Comparison of ENCODE assay signal across 25 mouse cellular contexts in genomic region chr2:131152166-131152730, GRCm38 (mm10). TPM values are rescaled to one million over a fixed set of nuclear protein-coding genes. Genes with fewer than 3 reads are reported as not detected.
DNase-seq lines count a peak whose midpoint lies in the region; ATAC-seq and TF ChIP-seq lines count a peak whose summit lies in the region.
"Had no signal": no experiment of that assay in that cellular context is flagged by ENCODE, and none has a peak within 500 bp of the region (broad histone marks: within the 10 kb centered on the region; RNA-seq: fewer than 3 reads in every experiment).

No protein-coding gene starts in this region.

- TF ChIP-seq RAD21 in MEL (IDR thresholded peaks at IDR 0.05; ENCODE audit: low read depth, low read length): no peak

- no peak overlapping the region for H3K27ac ChIP-seq in heart, embryonic 11.5 days (ENCODE audit: low read depth, low read length)
- no peak overlapping the region for H3K27ac ChIP-seq in MEL (ENCODE audit: control insufficient read depth, low read depth, low read length)
- H3K27ac ChIP-seq in liver, postnatal 0 days (ENCODE audit: low read depth): peak overlapping the region; percentile 41
- no peak overlapping the region for H3K27ac ChIP-seq in midbrain, embryonic 15.5 days
- H3K27ac ChIP-seq: gastrocnemius, adult 2 months; midbrain, embryonic 13.5 days had no signal

- peaks cover 12% of the 10 kb centered on the region; the same call in 1 of the 2 replicates for H3K36me3 ChIP-seq in heart, embryonic 11.5 days (ENCODE audit: control insufficient read depth, insufficient read depth, low read length)
- H3K36me3 ChIP-seq in MEL (ENCODE audit: control insufficient read depth in 1 of 2, insufficient read depth in 2 of 2, low read length in 2 of 2): no peaks in the 10 kb centered on the region; a peak in 2 of 4 replicates
- peaks cover 100% of the 10 kb centered on the region for H3K36me3 ChIP-seq in erythroblast, embryonic 14.5 days (ENCODE audit: control insufficient read depth)
- H3K36me3 ChIP-seq in liver, postnatal 0 days (replicated peaks; ENCODE audit: insufficient read depth, low read length): peaks cover 48% of the 10 kb centered on the region
- peaks cover 15% of the 10 kb centered on the region for H3K36me3 ChIP-seq in midbrain, embryonic 15.5 days (replicated peaks)

- H3K4me2 ChIP-seq in heart, embryonic 11.5 days: no peak overlapping the region
- H3K4me2 ChIP-seq in liver, postnatal 0 days (ENCODE audit: low read depth, low read length): no peak overlapping the region
- H3K4me2 ChIP-seq in midbrain, embryonic 15.5 days: no peak overlapping the region
- H3K4me2 ChIP-seq: midbrain, embryonic 13.5 days had no signal

- TF ChIP-seq EP300 in MEL (IDR thresholded peaks at IDR 0.05; ENCODE audit: low read depth in 1 of 2, low read length in 2 of 2): peak in 1 of 2 experiments; percentile 25; a peak in 1 of 4 replicates
- peak; percentile 87 for TF ChIP-seq EP300 in liver, postnatal 0 days (IDR thresholded peaks at IDR 0.05; ENCODE audit: low read depth)

- H3K4me3 ChIP-seq in heart, embryonic 11.5 days (ENCODE audit: low read depth, low read length): no peak overlapping the region
- H3K4me3 ChIP-seq in MEL (ENCODE audit: control insufficient read depth in 1 of 2, insufficient read depth in 1 of 2, low read depth in 2 of 2, low read length in 2 of 2): no peak overlapping the region
- peak overlapping the region; percentile 31 for H3K4me3 ChIP-seq in erythroblast, embryonic 14.5 days (replicated peaks)
- H3K4me3 ChIP-seq in liver, postnatal 0 days (ENCODE audit: low read depth, low read length): no peak overlapping the region
- no peak overlapping the region for H3K4me3 ChIP-seq in midbrain, embryonic 15.5 days
- H3K4me3 ChIP-seq: gastrocnemius, adult 2 months; midbrain, embryonic 13.5 days had no signal

- DNase-seq in heart, postnatal 10 days: no peak
- no peak for DNase-seq in MEL (ENCODE audit: low read depth, low spot score)
- DNase-seq in liver, postnatal 0 days: peak; percentile 47
- DNase-seq in kidney, adult 11 months: no peak
- DNase-seq in MN1 (ENCODE audit: low spot score): no peak
- DNase-seq: adrenal gland, adult 8-10 months; cerebellum, adult 9-10 months; embryo, embryonic 11 days; gastrocnemius, adult 2 months; kidney, postnatal 14 days; layer of hippocampus, adult 9-11 months; lung, postnatal 36 days; right cerebral cortex, postnatal 14 days; thymus, adult 18-20 months had no signal

- no peak overlapping the region for H3K9ac ChIP-seq in heart, embryonic 11.5 days (ENCODE audit: low read depth, low read length)
- no peak overlapping the region for H3K9ac ChIP-seq in MEL (ENCODE audit: control insufficient read depth, low read depth, low read length, poor library complexity, severe bottlenecking)
- no peak overlapping the region for H3K9ac ChIP-seq in liver, postnatal 0 days (replicated peaks)
- H3K9ac ChIP-seq in midbrain, embryonic 15.5 days: no peak overlapping the region

- no peak for TF ChIP-seq POLR2A in MEL (IDR thresholded peaks at IDR 0.05; ENCODE audit: control insufficient read depth in 1 of 2, insufficient read depth in 1 of 2, low read depth in 1 of 2, low read length in 2 of 2, poor library complexity in 1 of 2)

- peak; percentile 70 for ATAC-seq in heart, embryonic 11.5 days (replicated peaks; ENCODE audit: insufficient number of reproducible peaks, low FRiP score, low TSS enrichment)
- peak; percentile 94 for ATAC-seq in liver, postnatal 0 days
- ATAC-seq in midbrain, embryonic 15.5 days (replicated peaks): no peak
- ATAC-seq: forebrain, embryonic 16.5 days; midbrain, embryonic 13.5 days had no signal

- no peaks in the 10 kb centered on the region for H3K9me3 ChIP-seq in heart, embryonic 11.5 days (replicated peaks; ENCODE audit: control insufficient read depth, low read length)
- no peaks in the 10 kb centered on the region for H3K9me3 ChIP-seq in MEL (replicated peaks; ENCODE audit: insufficient read depth, low read length)
- H3K9me3 ChIP-seq in erythroblast, embryonic 14.5 days (ENCODE audit: control insufficient read depth, low read length): peaks cover 8% of the 10 kb centered on the region
- H3K9me3 ChIP-seq in liver, postnatal 0 days (ENCODE audit: low read length): no peaks in the 10 kb centered on the region
- no peaks in the 10 kb centered on the region for H3K9me3 ChIP-seq in midbrain, embryonic 15.5 days
- H3K9me3 ChIP-seq: midbrain, embryonic 13.5 days had no signal

- TF ChIP-seq CTCF in MEL (IDR thresholded peaks at IDR 0.05 in 2 of 3, conservative IDR thresholded peaks at IDR 0.05 in 1 of 3; ENCODE audit: control insufficient read depth in 1 of 3, insufficient read depth in 1 of 3, low read depth in 2 of 3, low read length in 3 of 3, poor library complexity in 1 of 3, severe bottlenecking in 1 of 3): no peak
- TF ChIP-seq CTCF in liver, postnatal 0 days (IDR thresholded peaks at IDR 0.05; ENCODE audit: low read depth): no peak

- peaks cover 19% of the 10 kb centered on the region for H3K4me1 ChIP-seq in heart, embryonic 11.5 days (ENCODE audit: control insufficient read depth, insufficient read depth, low read length)
- no peaks in the 10 kb centered on the region for H3K4me1 ChIP-seq in MEL (ENCODE audit: control insufficient read depth in 1 of 2, insufficient read depth in 2 of 2, low read length in 2 of 2)
- peaks cover 80% of the 10 kb centered on the region for H3K4me1 ChIP-seq in erythroblast, embryonic 14.5 days (ENCODE audit: control insufficient read depth)
- H3K4me1 ChIP-seq in liver, postnatal 0 days (ENCODE audit: insufficient read depth): peaks cover 13% of the 10 kb centered on the region
- H3K4me1 ChIP-seq in midbrain, embryonic 15.5 days: peaks cover 6% of the 10 kb centered on the region

- intact Hi-C loops in heart, postnatal 10 days (cut with DNase I): no loop called here

- no peaks in the 10 kb centered on the region for H3K79me2 ChIP-seq in MEL (ENCODE audit: control insufficient read depth, insufficient read depth, low read length, poor library complexity)

- 78% methylated on average over 7 of the region's 7 CpGs for WGBS in heart, embryonic 11.5 days (ENCODE audit: insufficient replicate concordance)
- WGBS in liver, postnatal 0 days (ENCODE audit: insufficient replicate concordance): 71% methylated on average over 7 of the region's 7 CpGs
- 87% methylated on average over 7 of the region's 7 CpGs for WGBS in midbrain, embryonic 15.5 days

- H3K27me3 ChIP-seq in heart, embryonic 11.5 days (ENCODE audit: control insufficient read depth, insufficient read depth, low read length): no peaks in the 10 kb centered on the region
- no peaks in the 10 kb centered on the region for H3K27me3 ChIP-seq in MEL (ENCODE audit: control insufficient read depth in 1 of 2, insufficient read depth in 2 of 2, low read length in 2 of 2)
- H3K27me3 ChIP-seq in erythroblast, embryonic 14.5 days (ENCODE audit: control insufficient read depth): no peaks in the 10 kb centered on the region; the same call in 1 of the 2 replicates
- H3K27me3 ChIP-seq in liver, postnatal 0 days (ENCODE audit: insufficient read depth, low read length): no peaks in the 10 kb centered on the region
- H3K27me3 ChIP-seq in midbrain, embryonic 15.5 days (replicated peaks): no peaks in the 10 kb centered on the region
- H3K27me3 ChIP-seq: CH12.LX; midbrain, embryonic 13.5 days had no signal

RNA-seq across cellular contexts. Expression of gene 1700037H04Rik, which starts 7.6 kb away (rescaled TPM):
- polyA plus RNA-seq in heart, embryonic 11.5 days (2014; fragmentation: Nextera tagmentation; extraction: Ambion mirVana): 83.0 and 83.4 TPM in 2 replicates
- 10 to 100 TPM; 17.9 to 21.2 TPM for total RNA-seq in heart, postnatal 10 days (2021)
- 38.2 and 45.5 TPM in 2 replicates for total RNA-seq in MEL (2012; rRNA removed)
- polyA plus RNA-seq in MEL (2012; ENCODE audit: insufficient read depth in 1 of 2, insufficient read length in 2 of 2, low read depth in 1 of 2, low replicate concordance in 2 of 2, missing spikeins in 1 of 2): 10 to 100 TPM in 1 of 2 experiments, not detected in 1; 72.6 TPM
- polyA plus RNA-seq in erythroblast, embryonic 14.5 days (2012): 219 and 275 TPM in 2 replicates
- 58.1 and 61.6 TPM in 2 replicates for polyA plus RNA-seq in liver, postnatal 0 days (2015; fragmentation: Nextera tagmentation; extraction: Ambion mirVana)
- polyA plus RNA-seq in midbrain, embryonic 15.5 days (2015; fragmentation: Nextera tagmentation; extraction: Ambion mirVana): 71.2 and 81.5 TPM in 2 replicates

RNA-seq across cellular contexts. Expression of gene Gm11037, which starts 19.0 kb away (rescaled TPM):
- polyA plus RNA-seq in heart, embryonic 11.5 days (2014; fragmentation: Nextera tagmentation; extraction: Ambion mirVana): not detected in 2 replicates
- not detected for total RNA-seq in heart, postnatal 10 days (2021)
- not detected in 2 replicates for total RNA-seq in MEL (2012; rRNA removed)
- not detected for polyA plus RNA-seq in MEL (2012; ENCODE audit: insufficient read depth in 1 of 2, insufficient read length in 2 of 2, low read depth in 1 of 2, low replicate concordance in 2 of 2, missing spikeins in 1 of 2)
- not detected in 2 replicates for polyA plus RNA-seq in erythroblast, embryonic 14.5 days (2012)
- polyA plus RNA-seq in liver, postnatal 0 days (2015; fragmentation: Nextera tagmentation; extraction: Ambion mirVana): not detected in 2 replicates
- not detected in 2 replicates for polyA plus RNA-seq in midbrain, embryonic 15.5 days (2015; fragmentation: Nextera tagmentation; extraction: Ambion mirVana)
- total RNA-seq: adrenal gland, adult 8-10 months; CH12.LX; gastrocnemius, adult 2 months; hematopoietic stem cell, adult 5-6 weeks; left cerebral cortex, postnatal 25 days; liver, adult 2 months had no signal
- polyA plus RNA-seq: brain, embryonic 14.5 days; forebrain, embryonic 16.5 days; intestine, embryonic 14.5 days; liver, adult 2 months; midbrain, embryonic 13.5 days had no signal

RNA-seq across cellular contexts. Expression of gene Hspa12b, which starts 25.2 kb away (rescaled TPM):
- polyA plus RNA-seq in heart, embryonic 11.5 days (2014; fragmentation: Nextera tagmentation; extraction: Ambion mirVana): 5.6 and 6.3 TPM in 2 replicates
- 10 to 100 TPM; 44.1 to 52.4 TPM for total RNA-seq in heart, postnatal 10 days (2021)
- total RNA-seq in MEL (2012; rRNA removed): 0.04 and 0.07 TPM in 2 replicates
- 1 to 10 TPM in 1 of 2 experiments, not detected in 1; 1.2 TPM for polyA plus RNA-seq in MEL (2012; ENCODE audit: insufficient read depth in 1 of 2, insufficient read length in 2 of 2, low read depth in 1 of 2, low replicate concordance in 2 of 2, missing spikeins in 1 of 2)
- 0.18 and 0.20 TPM in 2 replicates for polyA plus RNA-seq in erythroblast, embryonic 14.5 days (2012)
- 0.65 and 0.67 TPM in 2 replicates for polyA plus RNA-seq in liver, postnatal 0 days (2015; fragmentation: Nextera tagmentation; extraction: Ambion mirVana)
- 4.4 and 4.6 TPM in 2 replicates for polyA plus RNA-seq in midbrain, embryonic 15.5 days (2015; fragmentation: Nextera tagmentation; extraction: Ambion mirVana)

RNA-seq across cellular contexts. Expression of gene Cenpb, which starts 27.6 kb away (rescaled TPM):
- 4.1 and 4.6 TPM in 2 replicates for polyA plus RNA-seq in heart, embryonic 11.5 days (2014; fragmentation: Nextera tagmentation; extraction: Ambion mirVana)
- total RNA-seq in heart, postnatal 10 days (2021): 10 to 100 TPM; 71.0 to 75.9 TPM
- total RNA-seq in MEL (2012; rRNA removed): 16.1 and 24.3 TPM in 2 replicates
- polyA plus RNA-seq in MEL (2012; ENCODE audit: insufficient read depth in 1 of 2, insufficient read length in 2 of 2, low read depth in 1 of 2, low replicate concordance in 2 of 2, missing spikeins in 1 of 2): 10 to 100 TPM in 1 of 2 experiments, not detected in 1; 34.9 TPM
- 27.7 and 31.8 TPM in 2 replicates for polyA plus RNA-seq in erythroblast, embryonic 14.5 days (2012)
- 4.2 and 4.8 TPM in 2 replicates for polyA plus RNA-seq in liver, postnatal 0 days (2015; fragmentation: Nextera tagmentation; extraction: Ambion mirVana)
- 16.0 and 16.4 TPM in 2 replicates for polyA plus RNA-seq in midbrain, embryonic 15.5 days (2015; fragmentation: Nextera tagmentation; extraction: Ambion mirVana)

RNA-seq across cellular contexts. Expression of gene Cdc25b, which starts 34.5 kb away (rescaled TPM):
- 41.1 and 41.8 TPM in 2 replicates for polyA plus RNA-seq in heart, embryonic 11.5 days (2014; fragmentation: Nextera tagmentation; extraction: Ambion mirVana)
- total RNA-seq in heart, postnatal 10 days (2021): 10 to 100 TPM; 12.1 to 14.5 TPM
- 11.8 and 12.6 TPM in 2 replicates for total RNA-seq in MEL (2012; rRNA removed)
- 10 to 100 TPM in 1 of 2 experiments, not detected in 1; 34.5 TPM for polyA plus RNA-seq in MEL (2012; ENCODE audit: insufficient read depth in 1 of 2, insufficient read length in 2 of 2, low read depth in 1 of 2, low replicate concordance in 2 of 2, missing spikeins in 1 of 2)
- polyA plus RNA-seq in erythroblast, embryonic 14.5 days (2012): 52.6 and 58.1 TPM in 2 replicates
- 67.6 and 77.7 TPM in 2 replicates for polyA plus RNA-seq in liver, postnatal 0 days (2015; fragmentation: Nextera tagmentation; extraction: Ambion mirVana)
- polyA plus RNA-seq in midbrain, embryonic 15.5 days (2015; fragmentation: Nextera tagmentation; extraction: Ambion mirVana): 23.9 and 27.0 TPM in 2 replicates
